Mouse (Mus musculus): ENCODE results near the gene Camta1. TPM values are rescaled to one million over a fixed set of nuclear protein-coding genes. Genes with fewer than 3 reads are reported as not detected.
"Not testable (repeated sequence)": the region's sequence is repeated elsewhere in the genome, so short reads cannot be mapped to it uniquely, and the experiment has no call there.

Gene Camta1
- polyA plus RNA-seq, 1 experiment from 2014 or later = 137 TPM

- H3K4me1 ChIP-seq (ENCODE audit: control insufficient read depth, insufficient read depth, low read length) = peaks cover 3% of the 10 kb centered on the region; the same call in 1 of the 2 replicates
- no peak overlapping the region for H3K4me3 ChIP-seq (ENCODE audit: low read depth, low read length)
- no peak overlapping the region for H3K27ac ChIP-seq (ENCODE audit: low read depth, low read length)
- H3K36me3 ChIP-seq (ENCODE audit: control insufficient read depth, insufficient read depth, low read length) = no peaks in the 10 kb centered on the region
- H3K4me2 ChIP-seq = no peak overlapping the region
- no peaks in the 10 kb centered on the region for H3K27me3 ChIP-seq (ENCODE audit: control insufficient read depth, insufficient read depth, low read length)
- H3K9me3 ChIP-seq (replicated peaks; ENCODE audit: control insufficient read depth, low read length) = no peaks in the 10 kb centered on the region
- H3K9ac ChIP-seq (ENCODE audit: low read depth, low read length) = no peak overlapping the region
- ATAC-seq (replicated peaks; ENCODE audit: insufficient number of reproducible peaks, low FRiP score, low TSS enrichment) = no peak
- WGBS (ENCODE audit: insufficient replicate concordance) = 48% methylated on average over 9 of the region's 9 CpGs
Measured at GRCm38 (mm10) chr4:151024152-151024551, 837.5 kb downstream of the Camta1 start.

DNA sequence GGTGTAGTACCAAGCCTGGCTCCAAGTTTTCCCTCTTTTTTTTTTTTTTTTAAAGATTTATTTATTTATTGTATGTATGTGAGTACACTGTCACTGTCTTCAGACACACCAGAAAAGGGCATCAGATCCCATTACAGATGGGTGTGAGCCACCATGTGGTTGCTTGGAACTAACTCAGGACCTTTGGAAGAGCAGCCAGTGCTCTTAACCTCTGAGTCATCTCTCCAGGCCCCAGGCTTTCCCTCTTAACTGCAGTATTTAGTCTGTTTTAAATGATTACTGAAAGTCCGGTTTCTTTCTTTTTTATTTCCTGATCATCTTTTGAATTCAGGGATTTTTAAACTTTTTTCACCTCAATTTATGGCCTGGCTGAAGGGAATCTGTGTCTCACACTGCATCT is 844.3 kb downstream of the Camta1 start:
- H3K9me3 ChIP-seq (replicated peaks; ENCODE audit: control insufficient read depth, low read length); H3K9ac ChIP-seq (ENCODE audit: low read depth, low read length); H3K27ac ChIP-seq (ENCODE audit: low read depth, low read length); H3K4me2 ChIP-seq; H3K4me1 ChIP-seq (ENCODE audit: control insufficient read depth, insufficient read depth, low read length); H3K36me3 ChIP-seq (ENCODE audit: control insufficient read depth, insufficient read depth, low read length); H3K27me3 ChIP-seq (ENCODE audit: control insufficient read depth, insufficient read depth, low read length); ATAC-seq (replicated peaks; ENCODE audit: insufficient number of reproducible peaks, low FRiP score, low TSS enrichment); H3K4me3 ChIP-seq (ENCODE audit: low read depth, low read length): not testable (repeated sequence)
- WGBS (ENCODE audit: insufficient replicate concordance) = 82% methylated on average over 1 of the region's 1 CpGs

GRCm38 (mm10) chr4:151015946-151016345 is 845.7 kb downstream of the Camta1 start:
- 90% methylated on average over 10 of the region's 10 CpGs for WGBS (ENCODE audit: insufficient replicate concordance)
- Histone ChIP-seq H3K27ac (ENCODE audit: low read depth, low read length) (no peak overlapping the region), H3K27me3 (ENCODE audit: control insufficient read depth, insufficient read depth, low read length) (no peaks in the 10 kb centered on the region), H3K36me3 (ENCODE audit: control insufficient read depth, insufficient read depth, low read length) (peaks cover 3% of the 10 kb centered on the region), H3K4me1 (ENCODE audit: control insufficient read depth, insufficient read depth, low read length) (peaks cover 6% of the 10 kb centered on the region), H3K9me3 (replicated peaks; ENCODE audit: control insufficient read depth, low read length) (no peaks in the 10 kb centered on the region), H3K4me3 (ENCODE audit: low read depth, low read length) (no peak overlapping the region), H3K4me2 (no peak overlapping the region), H3K9ac (ENCODE audit: low read depth, low read length) (no peak overlapping the region)
- no peak for ATAC-seq (replicated peaks; ENCODE audit: insufficient number of reproducible peaks, low FRiP score, low TSS enrichment)

DNA sequence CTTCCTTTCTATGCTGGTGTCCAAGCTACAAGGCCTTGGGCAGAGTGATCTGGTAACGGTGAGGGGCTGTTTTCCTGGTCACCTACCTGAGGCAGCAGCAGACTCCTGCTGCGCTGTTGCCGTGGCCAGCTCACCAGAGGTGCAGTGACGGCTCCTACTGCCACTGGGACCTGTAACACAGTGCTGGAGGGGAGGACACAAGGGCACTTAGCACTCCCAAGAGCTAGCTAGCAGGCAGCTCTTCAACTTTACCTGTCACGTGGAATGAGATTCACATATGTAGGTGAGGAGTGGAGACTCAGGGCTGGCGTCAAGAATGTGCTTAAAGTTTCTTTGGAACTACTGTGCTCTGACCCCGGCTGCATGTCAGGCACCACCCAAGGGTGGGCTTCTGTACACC is 851.4 kb downstream of the Camta1 start:
- Histone ChIP-seq H3K9me3 (replicated peaks; ENCODE audit: control insufficient read depth, low read length) (no peaks in the 10 kb centered on the region), H3K4me3 (ENCODE audit: low read depth, low read length) (no peak overlapping the region), H3K27ac (ENCODE audit: low read depth, low read length) (no peak overlapping the region), H3K27me3 (ENCODE audit: control insufficient read depth, insufficient read depth, low read length) (no peaks in the 10 kb centered on the region), H3K36me3 (ENCODE audit: control insufficient read depth, insufficient read depth, low read length) (peaks cover 2% of the 10 kb centered on the region), H3K9ac (ENCODE audit: low read depth, low read length) (no peak overlapping the region), H3K4me2 (no peak overlapping the region), H3K4me1 (ENCODE audit: control insufficient read depth, insufficient read depth, low read length) (peaks cover 3% of the 10 kb centered on the region)
- no peak for ATAC-seq (replicated peaks; ENCODE audit: insufficient number of reproducible peaks, low FRiP score, low TSS enrichment)
- 86% methylated on average over 7 of the region's 7 CpGs for WGBS (ENCODE audit: insufficient replicate concordance)

DNA sequence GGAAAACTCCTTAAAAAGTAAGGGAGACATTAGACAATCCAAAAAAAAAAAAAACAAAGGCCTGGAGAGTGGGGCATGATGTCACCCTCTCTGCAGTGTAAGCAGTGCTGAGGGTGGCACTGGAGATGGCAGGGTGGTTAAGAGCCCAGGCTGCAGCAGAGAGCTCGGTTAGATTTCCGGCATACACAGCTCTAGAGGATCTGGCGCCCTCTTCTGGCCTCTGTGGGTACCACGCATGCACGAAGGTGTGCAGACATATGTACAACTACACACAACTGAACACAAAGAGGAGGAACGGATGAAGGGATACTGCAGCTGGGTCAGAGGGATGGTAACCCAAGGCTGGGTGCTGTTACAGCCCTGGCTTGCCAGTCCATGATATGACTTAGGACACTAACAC is 854.7 kb downstream of the Camta1 start:
- ATAC-seq (replicated peaks; ENCODE audit: insufficient number of reproducible peaks, low FRiP score, low TSS enrichment) = no peak
- WGBS (ENCODE audit: insufficient replicate concordance) = 50% methylated on average over 6 of the region's 6 CpGs
- Histone ChIP-seq H3K4me1 (ENCODE audit: control insufficient read depth, insufficient read depth, low read length) (no peaks in the 10 kb centered on the region), H3K9ac (ENCODE audit: low read depth, low read length) (no peak overlapping the region), H3K27ac (ENCODE audit: low read depth, low read length) (no peak overlapping the region), H3K36me3 (ENCODE audit: control insufficient read depth, insufficient read depth, low read length) (peaks cover 3% of the 10 kb centered on the region; the same call in 1 of the 2 replicates), H3K4me2 (no peak overlapping the region), H3K4me3 (ENCODE audit: low read depth, low read length) (no peak overlapping the region), H3K9me3 (replicated peaks; ENCODE audit: control insufficient read depth, low read length) (no peaks in the 10 kb centered on the region), H3K27me3 (ENCODE audit: control insufficient read depth, insufficient read depth, low read length) (no peaks in the 10 kb centered on the region)

DNA sequence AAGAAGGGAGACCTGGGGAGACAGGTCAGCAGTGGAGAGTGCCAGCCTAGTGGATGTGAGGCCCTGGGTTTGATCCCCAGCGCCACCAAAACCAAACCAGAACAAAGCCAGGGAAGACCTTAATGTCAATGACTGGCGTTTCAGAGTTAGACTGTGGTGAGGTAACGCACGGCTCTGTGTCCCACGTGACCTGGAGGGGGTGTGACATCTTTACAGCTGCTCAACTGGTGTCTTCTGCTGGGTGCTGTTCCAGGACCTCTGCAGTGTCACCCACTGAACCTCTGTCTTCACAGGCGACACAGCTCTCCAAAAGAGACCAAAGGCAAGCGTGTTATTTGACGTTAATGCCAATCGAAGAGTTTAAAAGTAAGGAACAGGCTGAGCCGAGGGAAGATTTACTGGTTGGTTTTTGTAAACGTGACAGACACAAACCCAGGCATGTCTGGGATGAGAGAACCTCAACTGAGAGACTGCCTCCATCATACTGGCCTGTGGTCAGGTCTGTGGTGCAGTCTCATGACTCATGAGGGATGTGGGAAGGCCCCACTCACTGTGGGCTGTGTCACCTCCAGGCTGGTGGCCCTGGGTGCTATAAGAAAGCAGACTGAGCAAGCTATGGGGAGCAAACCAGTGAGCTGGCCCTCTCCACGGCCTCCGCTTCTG is 855.9 kb downstream of the Camta1 start:
- no peak for ATAC-seq (replicated peaks; ENCODE audit: insufficient number of reproducible peaks, low FRiP score, low TSS enrichment)
- Histone ChIP-seq H3K9me3 (replicated peaks; ENCODE audit: control insufficient read depth, low read length) (no peaks in the 10 kb centered on the region), H3K27me3 (ENCODE audit: control insufficient read depth, insufficient read depth, low read length) (no peaks in the 10 kb centered on the region), H3K4me2 (no peak overlapping the region), H3K27ac (ENCODE audit: low read depth, low read length) (no peak overlapping the region), H3K36me3 (ENCODE audit: control insufficient read depth, insufficient read depth, low read length) (peaks cover 3% of the 10 kb centered on the region; the same call in 1 of the 2 replicates), H3K4me3 (ENCODE audit: low read depth, low read length) (no peak overlapping the region), H3K4me1 (ENCODE audit: control insufficient read depth, insufficient read depth, low read length) (no peaks in the 10 kb centered on the region), H3K9ac (ENCODE audit: low read depth, low read length) (no peak overlapping the region)
- WGBS (ENCODE audit: insufficient replicate concordance) = 87% methylated on average over 13 of the region's 13 CpGs

GRCm38 (mm10) chr4:151001397-151001796 is 860.3 kb downstream of the Camta1 start:
- 71% methylated on average over 13 of the region's 13 CpGs for WGBS (ENCODE audit: insufficient replicate concordance)
- Histone ChIP-seq H3K36me3 (ENCODE audit: control insufficient read depth, insufficient read depth, low read length) (peaks cover 3% of the 10 kb centered on the region; the same call in 1 of the 2 replicates), H3K9ac (ENCODE audit: low read depth, low read length) (no peak overlapping the region), H3K4me3 (ENCODE audit: low read depth, low read length) (no peak overlapping the region), H3K27ac (ENCODE audit: low read depth, low read length) (no peak overlapping the region), H3K27me3 (ENCODE audit: control insufficient read depth, insufficient read depth, low read length) (no peaks in the 10 kb centered on the region), H3K9me3 (replicated peaks; ENCODE audit: control insufficient read depth, low read length) (no peaks in the 10 kb centered on the region), H3K4me1 (ENCODE audit: control insufficient read depth, insufficient read depth, low read length) (no peaks in the 10 kb centered on the region), H3K4me2 (no peak overlapping the region)
- no peak for ATAC-seq (replicated peaks; ENCODE audit: insufficient number of reproducible peaks, low FRiP score, low TSS enrichment)

- Histone ChIP-seq H3K9ac (ENCODE audit: low read depth, low read length) (no peak overlapping the region), H3K9me3 (replicated peaks; ENCODE audit: control insufficient read depth, low read length) (no peaks in the 10 kb centered on the region), H3K27ac (ENCODE audit: low read depth, low read length) (no peak overlapping the region), H3K4me3 (ENCODE audit: low read depth, low read length) (no peak overlapping the region), H3K36me3 (ENCODE audit: control insufficient read depth, insufficient read depth, low read length) (no peaks in the 10 kb centered on the region), H3K4me1 (ENCODE audit: control insufficient read depth, insufficient read depth, low read length) (no peaks in the 10 kb centered on the region), H3K27me3 (ENCODE audit: control insufficient read depth, insufficient read depth, low read length) (no peaks in the 10 kb centered on the region), H3K4me2 (no peak overlapping the region)
- ATAC-seq (replicated peaks; ENCODE audit: insufficient number of reproducible peaks, low FRiP score, low TSS enrichment) = no peak
- WGBS (ENCODE audit: insufficient replicate concordance) = 87% methylated on average over 9 of the region's 9 CpGs
Measured at GRCm38 (mm10) chr4:150998626-150999025, 863.0 kb downstream of the Camta1 start.

GRCm38 (mm10) chr4:150996797-150997196 is 864.9 kb downstream of the Camta1 start, which contains the start of gene Uts2:
Uts2 (plus strand) TSS chr4:150997097.
- H3K27me3 ChIP-seq (ENCODE audit: control insufficient read depth, insufficient read depth, low read length) = no peaks in the 10 kb centered on the region
- H3K4me3 ChIP-seq (ENCODE audit: low read depth, low read length) = no peak within 1 kb of the TSS
- H3K27ac ChIP-seq (ENCODE audit: low read depth, low read length) = no peak within 1 kb of the TSS
- no peak for ATAC-seq (replicated peaks; ENCODE audit: insufficient number of reproducible peaks, low FRiP score, low TSS enrichment)
- H3K4me2 ChIP-seq = no peak within 1 kb of the TSS
- H3K4me1 ChIP-seq (ENCODE audit: control insufficient read depth, insufficient read depth, low read length) = no peaks in the 10 kb centered on the region
- H3K36me3 ChIP-seq (ENCODE audit: control insufficient read depth, insufficient read depth, low read length) = no peaks in the 10 kb centered on the region
- no peak within 1 kb of the TSS for H3K9ac ChIP-seq (ENCODE audit: low read depth, low read length)
- 84% methylated on average over 7 of the region's 7 CpGs for WGBS (ENCODE audit: insufficient replicate concordance)
- no peaks in the 10 kb centered on the region for H3K9me3 ChIP-seq (replicated peaks; ENCODE audit: control insufficient read depth, low read length)
